Mouse (Mus musculus) erythroblast, embryonic 14.5 days (primary cell): Measurements from ENCODE around the gene Ank3. TPM values are rescaled to one million over a fixed set of nuclear protein-coding genes. Genes with fewer than 3 reads are reported as not detected.

Experiments used
- H3K27me3 ChIP-seq: 2 replicates; pipeline ENCODE4 v1.6.1; 2012; ENCODE audit warnings: inconsistent platforms; ENCODE audit not compliant: control insufficient read depth
- H3K36me3 ChIP-seq: 2 replicates; pipeline ENCODE4 v1.6.1; 2012; ENCODE audit warnings: mild to moderate bottlenecking, inconsistent platforms; ENCODE audit not compliant: control insufficient read depth
- H3K4me1 ChIP-seq: 2 replicates; pipeline ENCODE4 v1.6.1; 2012; ENCODE audit warnings: inconsistent platforms; ENCODE audit not compliant: control insufficient read depth
- H3K4me3 ChIP-seq: replicated peaks from 2 replicates; pipeline ENCODE3; 2012; ENCODE audit warnings: moderate library complexity, mild to moderate bottlenecking, inconsistent platforms
- H3K9me3 ChIP-seq: 2 replicates; pipeline ENCODE4 v1.6.1; 2012; ENCODE audit warnings: low read length, inconsistent platforms, mixed read lengths; ENCODE audit not compliant: control insufficient read depth
- GATA1 ChIP-seq: IDR thresholded peaks from 2 replicates; pipeline ENCODE4 v1.6.1; 2012; ENCODE audit warnings: low read length, inconsistent platforms, mixed read lengths
- TAL1 ChIP-seq: IDR thresholded peaks from 3 replicates; pipeline ENCODE4 v1.6.1; 2012; ENCODE audit warnings: low read length, inconsistent platforms, mixed read lengths
- polyA plus RNA-seq: library from polyadenylated mRNA; stranded (reverse); fragments of >175 nt; gene quantifications from 2 replicates; pipeline ENCODE4 v1.2.3, GENCODE M21; 2012

Gene Ank3
- polyA plus RNA-seq, 1 experiment = 0.03 TPM

DNA sequence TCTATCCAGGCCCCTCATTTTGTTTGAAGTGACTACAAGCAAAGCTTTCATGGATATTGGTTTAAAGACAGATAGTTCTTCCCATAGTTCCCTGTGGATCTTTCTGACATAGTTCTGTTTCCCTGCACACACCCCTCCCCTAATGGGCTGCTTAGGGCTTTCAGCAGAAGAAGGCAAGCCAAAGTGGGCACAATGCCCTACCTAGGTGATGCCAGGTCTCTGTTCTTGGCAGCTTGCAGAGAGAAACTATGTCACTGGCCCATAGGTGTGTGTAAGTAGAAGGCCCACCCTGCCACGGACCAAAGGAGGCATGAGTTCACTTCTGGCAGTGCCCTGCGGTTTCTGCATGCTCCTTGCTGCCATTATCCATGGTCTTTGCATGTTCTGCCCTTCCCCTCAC, 311.1 kb downstream of the Ank3 start:
- Histone ChIP-seq H3K4me1 (no peaks in the 10 kb centered on the region), H3K27me3 (no peaks in the 10 kb centered on the region), H3K4me3 (no peak overlapping the region), H3K9me3 (no peaks in the 10 kb centered on the region), H3K36me3 (no peaks in the 10 kb centered on the region)
- no peak for TF ChIP-seq TAL1
- no peak for TF ChIP-seq GATA1

DNA sequence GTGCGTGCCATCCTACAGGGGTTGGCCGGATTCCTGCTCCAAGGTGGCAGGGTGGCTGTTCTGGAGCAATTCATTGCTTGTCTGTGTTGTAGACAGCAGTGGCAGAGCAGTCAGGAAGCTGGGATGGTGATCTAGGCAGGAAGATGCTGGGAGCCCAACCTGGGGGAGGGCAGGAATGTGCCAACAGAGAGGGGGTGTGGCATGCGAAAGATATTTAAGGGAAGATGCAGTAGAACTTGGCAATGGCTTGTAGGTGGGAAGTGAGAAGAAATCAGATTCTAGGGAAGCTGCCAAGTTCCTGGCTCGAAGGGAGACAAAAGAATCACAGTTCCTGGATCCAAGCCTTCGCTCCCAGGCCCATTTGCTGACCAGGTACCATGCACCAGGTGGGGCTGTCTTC, 312.2 kb downstream of the Ank3 start:
- Histone ChIP-seq H3K36me3 (no peaks in the 10 kb centered on the region), H3K4me3 (no peak overlapping the region), H3K9me3 (no peaks in the 10 kb centered on the region), H3K27me3 (no peaks in the 10 kb centered on the region), H3K4me1 (no peaks in the 10 kb centered on the region)
- TF ChIP-seq GATA1 = no peak
- TF ChIP-seq TAL1 = no peak

DNA sequence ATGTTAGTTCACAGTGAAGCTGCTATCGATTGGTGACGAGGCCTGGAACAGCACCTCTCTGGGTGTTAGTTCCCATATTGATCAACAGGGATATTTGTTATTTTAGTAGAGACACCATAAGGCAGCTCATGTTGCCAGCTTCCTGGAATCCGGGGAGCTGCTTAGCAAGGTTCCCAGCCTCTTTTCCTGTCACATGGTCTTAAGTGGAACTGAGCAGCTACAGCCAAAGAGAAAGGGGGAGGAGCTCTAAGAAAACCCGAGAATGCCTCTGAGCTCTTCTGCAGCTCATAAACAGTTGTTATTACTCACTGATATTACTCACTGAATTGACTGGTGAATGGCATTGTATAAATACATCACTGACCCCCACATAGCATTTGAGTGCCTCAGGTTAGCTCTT, 318.3 kb downstream of the Ank3 start:
- peaks cover 6% of the 10 kb centered on the region; the same call in 1 of the 2 replicates for H3K9me3 ChIP-seq
- H3K36me3 ChIP-seq = no peaks in the 10 kb centered on the region
- TF ChIP-seq TAL1 (no peak), GATA1 (no peak)
- no peak overlapping the region for H3K4me3 ChIP-seq
- H3K27me3 ChIP-seq = no peaks in the 10 kb centered on the region
- H3K4me1 ChIP-seq = no peaks in the 10 kb centered on the region

DNA sequence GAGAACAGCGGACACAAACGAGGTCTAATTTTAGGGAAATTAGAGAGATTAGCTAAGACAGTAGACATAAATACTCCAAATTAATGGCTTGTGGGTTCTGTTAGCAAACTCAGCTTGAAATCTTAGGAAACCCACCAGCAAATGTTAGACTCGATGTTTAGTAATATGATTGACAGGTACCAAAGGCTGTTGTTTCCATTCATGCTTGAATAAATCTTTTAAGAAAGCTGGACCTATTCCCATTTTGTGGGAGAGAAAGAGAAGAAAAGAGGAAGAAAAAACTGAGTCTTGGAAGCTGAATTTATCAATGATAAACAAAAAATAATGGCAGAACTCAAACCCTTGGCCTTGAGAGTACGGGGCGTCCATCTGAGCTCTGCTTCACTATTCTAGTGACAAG, 320.8 kb downstream of the Ank3 start:
- no peaks in the 10 kb centered on the region for H3K4me1 ChIP-seq
- no peak for TF ChIP-seq TAL1
- TF ChIP-seq GATA1 = no peak
- H3K9me3 ChIP-seq = peaks cover 6% of the 10 kb centered on the region; the same call in 1 of the 2 replicates
- H3K4me3 ChIP-seq = no peak overlapping the region
- no peaks in the 10 kb centered on the region for H3K27me3 ChIP-seq
- H3K36me3 ChIP-seq = no peaks in the 10 kb centered on the region

DNA sequence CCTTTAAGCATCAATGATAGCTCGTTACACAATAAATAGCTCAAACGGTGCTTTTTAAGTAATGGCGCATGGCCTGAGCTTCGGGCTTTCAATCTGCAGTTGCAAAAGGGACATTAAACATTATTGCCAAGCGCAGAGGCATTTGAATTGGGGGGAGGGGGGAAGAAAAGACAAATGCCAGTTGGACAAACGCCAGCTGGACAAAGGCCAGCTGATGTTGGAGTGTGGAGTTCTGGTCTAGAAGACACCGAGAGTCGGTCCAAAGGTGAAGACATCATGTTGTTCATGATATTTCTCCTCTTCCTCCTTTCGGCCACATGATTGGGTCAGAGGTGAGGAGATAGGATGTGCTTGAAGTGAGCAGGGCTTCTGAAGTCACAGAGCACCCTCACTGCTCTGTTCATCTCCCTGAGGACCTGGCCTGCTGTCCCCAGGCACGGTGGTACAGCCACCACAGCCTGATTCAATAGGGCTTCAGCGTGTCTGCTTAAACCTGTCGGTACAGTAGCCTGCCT, 321.4 kb downstream of the Ank3 start:
- Histone ChIP-seq H3K4me1 (no peaks in the 10 kb centered on the region), H3K9me3 (peaks cover 6% of the 10 kb centered on the region; the same call in 1 of the 2 replicates), H3K36me3 (no peaks in the 10 kb centered on the region), H3K27me3 (no peaks in the 10 kb centered on the region), H3K4me3 (no peak overlapping the region)
- TF ChIP-seq GATA1 = no peak
- TF ChIP-seq TAL1 = no peak

DNA sequence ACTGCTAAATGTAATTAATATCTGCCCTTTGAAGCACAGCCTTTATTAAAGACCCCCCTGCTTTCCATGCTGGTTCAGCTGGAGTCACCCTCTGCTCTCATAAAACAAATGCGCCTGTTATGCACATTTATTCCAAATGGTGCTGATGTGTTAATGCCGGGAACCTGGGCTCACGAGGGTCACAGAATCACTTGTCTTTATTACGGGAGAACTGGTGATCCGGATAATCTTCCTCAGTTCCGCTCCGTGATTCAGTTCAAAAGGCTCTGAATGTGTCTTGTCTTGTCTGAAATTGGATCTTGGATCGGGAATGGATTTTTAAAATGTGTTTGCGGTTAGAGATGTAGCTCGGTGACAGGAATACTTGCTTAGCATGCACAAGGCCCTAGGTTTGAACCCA, 321.9 kb downstream of the Ank3 start:
- Histone ChIP-seq H3K4me1 (no peaks in the 10 kb centered on the region), H3K9me3 (peaks cover 6% of the 10 kb centered on the region; the same call in 1 of the 2 replicates), H3K36me3 (no peaks in the 10 kb centered on the region), H3K4me3 (no peak overlapping the region), H3K27me3 (no peaks in the 10 kb centered on the region)
- TF ChIP-seq GATA1 (no peak), TAL1 (no peak)

DNA sequence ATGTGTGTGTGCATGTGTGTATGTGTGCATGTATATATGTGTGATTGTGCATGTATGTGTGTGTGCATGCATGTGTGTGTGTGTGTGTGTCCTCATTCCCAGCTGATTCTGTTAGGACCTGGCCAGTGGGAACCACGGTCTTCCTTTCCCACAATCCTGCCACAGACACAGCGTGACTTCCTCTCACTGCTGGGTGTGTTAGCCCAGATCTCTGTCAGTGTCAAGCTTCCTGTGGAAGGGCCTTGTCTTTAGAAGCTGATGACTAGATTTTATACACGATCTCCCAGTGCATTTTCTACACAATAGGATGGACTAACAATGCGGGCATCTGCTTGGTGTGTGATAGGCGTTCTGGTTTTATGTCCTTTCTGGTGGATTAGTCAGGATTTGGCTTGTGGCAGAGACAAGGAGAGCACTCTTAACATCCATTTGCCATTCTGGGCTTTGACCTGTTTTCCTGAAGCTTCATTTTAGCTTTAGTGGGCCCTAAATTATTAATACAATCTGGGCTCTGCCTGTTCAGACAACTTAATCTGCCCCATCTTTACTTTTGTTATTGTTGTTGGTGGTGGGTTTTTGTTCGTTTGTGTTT, 322.4 kb downstream of the Ank3 start:
- H3K27me3 ChIP-seq = no peaks in the 10 kb centered on the region
- peaks cover 6% of the 10 kb centered on the region; the same call in 1 of the 2 replicates for H3K9me3 ChIP-seq
- no peak overlapping the region for H3K4me3 ChIP-seq
- TF ChIP-seq TAL1 (no peak), GATA1 (no peak)
- H3K36me3 ChIP-seq = no peaks in the 10 kb centered on the region
- no peaks in the 10 kb centered on the region for H3K4me1 ChIP-seq

DNA sequence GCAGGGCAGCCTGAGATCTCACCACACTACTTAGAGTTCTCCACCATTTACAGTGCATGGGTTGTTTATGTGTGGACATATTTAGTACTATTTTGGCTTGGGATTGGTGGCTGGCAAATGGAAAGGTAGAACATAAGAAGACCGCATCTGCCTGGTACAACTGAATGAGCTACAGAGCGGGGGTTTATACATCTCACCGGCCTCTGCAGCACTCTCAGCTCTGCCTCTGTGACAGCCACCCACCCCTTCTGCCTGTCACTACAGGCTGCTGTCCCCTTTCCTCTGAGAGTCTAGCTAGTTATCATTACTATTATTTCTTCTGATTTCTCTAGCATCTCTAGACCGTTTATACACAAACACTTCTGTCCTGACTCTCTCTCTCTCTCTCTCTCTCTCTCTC, 325.6 kb downstream of the Ank3 start:
- TF ChIP-seq GATA1 = no peak
- TF ChIP-seq TAL1 = no peak
- Histone ChIP-seq H3K9me3 (no peaks in the 10 kb centered on the region), H3K36me3 (no peaks in the 10 kb centered on the region), H3K27me3 (no peaks in the 10 kb centered on the region), H3K4me3 (no peak overlapping the region), H3K4me1 (no peaks in the 10 kb centered on the region)

DNA sequence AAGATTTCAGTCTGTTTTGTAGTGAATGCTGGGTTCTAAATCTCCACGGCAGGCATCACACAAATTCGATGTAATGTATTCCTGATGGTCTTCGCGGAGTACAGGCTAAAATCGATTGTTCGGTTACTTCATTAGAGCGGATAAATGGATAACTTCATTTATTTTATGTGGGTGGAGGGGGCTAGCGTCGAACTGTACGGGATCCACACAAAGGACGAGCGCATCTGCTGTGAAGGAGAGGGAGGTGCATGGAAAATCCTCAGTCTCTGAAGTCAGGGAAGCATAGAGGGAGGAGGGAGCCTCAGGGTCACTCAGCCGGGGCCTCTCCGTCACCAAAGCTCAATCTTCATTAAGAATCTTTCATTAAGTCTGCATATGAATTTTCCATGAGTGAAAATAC, 326.5 kb downstream of the Ank3 start:
- Histone ChIP-seq H3K36me3 (no peaks in the 10 kb centered on the region), H3K9me3 (no peaks in the 10 kb centered on the region), H3K4me1 (no peaks in the 10 kb centered on the region), H3K4me3 (no peak overlapping the region), H3K27me3 (no peaks in the 10 kb centered on the region)
- no peak for TF ChIP-seq TAL1
- no peak for TF ChIP-seq GATA1

DNA sequence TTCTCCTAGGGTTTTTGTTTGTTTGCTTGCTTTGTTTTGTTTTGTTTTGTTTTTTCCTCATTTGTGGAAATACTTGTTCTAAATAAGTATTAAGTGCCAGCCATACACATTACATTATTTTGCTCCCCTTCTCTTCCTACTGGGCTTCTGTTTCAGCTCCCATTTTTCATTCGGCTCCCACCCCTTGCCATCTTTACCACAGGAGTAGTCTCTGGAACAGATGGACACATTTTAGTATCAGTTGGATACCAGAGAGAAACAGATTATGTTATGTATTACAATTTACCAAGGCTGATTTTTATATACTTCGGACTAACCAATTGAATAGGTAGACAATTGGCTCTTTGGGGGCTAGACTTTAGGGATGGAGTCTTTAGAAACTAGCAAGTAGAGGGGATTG, 327.7 kb downstream of the Ank3 start:
- Histone ChIP-seq H3K9me3 (no peaks in the 10 kb centered on the region), H3K27me3 (no peaks in the 10 kb centered on the region), H3K36me3 (no peaks in the 10 kb centered on the region), H3K4me1 (no peaks in the 10 kb centered on the region), H3K4me3 (no peak overlapping the region)
- TF ChIP-seq GATA1 (no peak), TAL1 (no peak)
